Mouse (Mus musculus) cerebellum, adult 18-20 months (tissue): ENCODE data around the gene Spryd4.
A peak's percentile ranks its signal among the peaks of the same experiment; 100 is the strongest.
"Not testable (repeated sequence)": the region's sequence is repeated elsewhere in the genome, so short reads cannot be mapped to it uniquely, and the experiment has no call there.

Source experiments
- DNase-seq, 2 experiments: peaks; one replicate each; pipeline ENCODE4 v3.0.0; 2021

Spryd4 gene

GRCm38 (mm10) chr10:128225064-128225463 is 13.5 kb upstream of the Spryd4 start:
- no peak for DNase-seq

GRCm38 (mm10) chr10:128221533-128222286 is 10.1 kb upstream of the Spryd4 start:
- no peak for DNase-seq

GRCm38 (mm10) chr10:128218387-128219117 is 6.9 kb upstream of the Spryd4 start:
- DNase-seq: no peak

- no peak for DNase-seq
Observed at GRCm38 (mm10) chr10:128214981-128215380, 3.4 kb upstream of the Spryd4 start.

- not testable (repeated sequence) for DNase-seq
Observed at GRCm38 (mm10) chr10:128214112-128214511, 2.5 kb upstream of the Spryd4 start.

- DNase-seq: peak; percentile 80 to 82
Observed at GRCm38 (mm10) chr10:128212871-128213323, 1.3 kb upstream of the Spryd4 start.

- no peak for DNase-seq
Observed at GRCm38 (mm10) chr10:128212148-128212547, 541 bp upstream of the Spryd4 start.

- peak in 1 of 2 experiments; percentile 32 for DNase-seq
Observed at GRCm38 (mm10) chr10:128210954-128211353, 653 bp downstream of the Spryd4 start.

GRCm38 (mm10) chr10:128210131-128210530 is 1.5 kb downstream of the Spryd4 start:
- DNase-seq: no peak

GRCm38 (mm10) chr10:128209311-128210009 is 2.1 kb downstream of the Spryd4 start:
- no peak for DNase-seq

- DNase-seq: no peak
Observed at GRCm38 (mm10) chr10:128208326-128208725, 3.3 kb downstream of the Spryd4 start.

- DNase-seq: no peak
Observed at GRCm38 (mm10) chr10:128204941-128205340, 6.7 kb downstream of the Spryd4 start.

GRCm38 (mm10) chr10:128201856-128202255 is 9.8 kb downstream of the Spryd4 start:
- DNase-seq: no peak

- DNase-seq: peak; percentile 67 to 81
Observed at GRCm38 (mm10) chr10:128194551-128195461, 16.8 kb downstream of the Spryd4 start.

GRCm38 (mm10) chr10:128194024-128194550 is 17.5 kb downstream of the Spryd4 start, which contains the start of gene Gls2:
Gene Gls2, plus strand, starts transcription at chr10:128194457.
- peak; percentile 99 to 100 for DNase-seq

- DNase-seq: no peak
Observed at GRCm38 (mm10) chr10:128193113-128193512, 18.5 kb downstream of the Spryd4 start.

GRCm38 (mm10) chr10:128192030-128192766 is 19.4 kb downstream of the Spryd4 start:
- DNase-seq: not testable (repeated sequence)

GRCm38 (mm10) chr10:128191472-128191871 is 20.1 kb downstream of the Spryd4 start:
- no peak for DNase-seq

GRCm38 (mm10) chr10:128188242-128188877 is 23.2 kb downstream of the Spryd4 start:
- peak; percentile 78 to 81 for DNase-seq

GRCm38 (mm10) chr10:128187181-128187605 is 24.4 kb downstream of the Spryd4 start:
- DNase-seq: no peak

- DNase-seq: peak; percentile 75 to 82
Observed at GRCm38 (mm10) chr10:128185959-128186358, 25.6 kb downstream of the Spryd4 start.
